Mouse (Mus musculus): ENCODE results near the gene Prn.

- TF ChIP-seq POLR2A (IDR thresholded peaks at IDR 0.05; ENCODE audit: borderline replicate concordance, extremely low read depth, low read depth, low read length) (no peak), CTCF (IDR thresholded peaks at IDR 0.05; ENCODE audit: insufficient read depth, low read length) (peak; percentile 25; the same call in 1 of the 2 replicates)
Observed at GRCm38 (mm10) chr2:131949767-131950597, 40.2 kb downstream of the Prn start.

Data from lung, adult 2 months (tissue).